Mouse (Mus musculus) liver, embryonic 13.5 days (tissue): ENCODE results near the gene Etaa1. TPM values are rescaled to one million over a fixed set of nuclear protein-coding genes. Genes with fewer than 3 reads are reported as not detected.

Experiments used
- ATAC-seq: fragments of 200-750 bp; cut with Nextera tagmentation; 2 replicates; pipeline ENCODE4 v1.8.0; 2017; ENCODE audit warnings: low read depth, mild to moderate bottlenecking, moderate number of reproducible peaks, moderate library complexity
- DNase-seq: peaks from one replicate; pipeline ENCODE4 v3.0.0; 2022
- H3K27ac ChIP-seq: fragments of 300-500 bp; sonication (generic); 2 replicates; pipeline ENCODE4 v1.5.1; 2015; ENCODE audit warnings: moderate library complexity, mild to moderate bottlenecking, inconsistent platforms
- H3K27me3 ChIP-seq: fragments of 300-500 bp; sonication (generic); 2 replicates; pipeline ENCODE4 v1.6.1; 2015; ENCODE audit warnings: mild to moderate bottlenecking, inconsistent platforms
- H3K36me3 ChIP-seq: fragments of 300-500 bp; sonication (generic); 2 replicates; pipeline ENCODE4 v1.6.1; 2015; ENCODE audit warnings: mild to moderate bottlenecking, inconsistent platforms
- H3K4me1 ChIP-seq: fragments of 300-500 bp; sonication (generic); replicated peaks from 2 replicates; pipeline ENCODE4 v1.6.1; 2015; ENCODE audit warnings: inconsistent platforms
- H3K4me2 ChIP-seq: fragments of 300-500 bp; sonication (generic); 2 replicates; pipeline ENCODE4 v1.6.1; 2015; ENCODE audit warnings: inconsistent platforms, mild to moderate bottlenecking, moderate library complexity
- H3K4me3 ChIP-seq: fragments of 300-500 bp; sonication (generic); replicated peaks from 2 replicates; pipeline ENCODE4 v1.5.1; 2015; ENCODE audit warnings: mild to moderate bottlenecking, inconsistent platforms
- H3K9ac ChIP-seq: fragments of 300-500 bp; sonication (generic); 2 replicates; pipeline ENCODE4 v1.6.1; 2015; ENCODE audit warnings: mild to moderate bottlenecking, inconsistent platforms
- H3K9me3 ChIP-seq: fragments of 300-500 bp; sonication (generic); replicated peaks from 2 replicates; pipeline ENCODE4 v1.6.1; 2016; ENCODE audit warnings: inconsistent platforms
- WGBS: fragments of 180-500 bp; shearing (Covaris S2); methylation state at CpG from one replicate; pipeline ENCODE4 v1.1.7; 2015; ENCODE audit not compliant: insufficient replicate concordance; 5-methylcytosine and 5-hydroxymethylcytosine counted together
- polyA plus RNA-seq: library from polyadenylated mRNA; unstranded; fragments of >200 nt; fragmentation: Nextera tagmentation; extraction: Ambion mirVana; gene quantifications from 2 replicates; pipeline ENCODE4 v1.2.1, GENCODE M21; 2015

Etaa1 gene
- 6.2 and 8.1 TPM in 2 replicates for polyA plus RNA-seq

GRCm38 (mm10) chr11:17953231-17954134, at the start of gene Etaa1:
Etaa1 (minus strand) TSS chr11:17953875.
- H3K4me1 ChIP-seq = peaks cover 14% of the 10 kb centered on the region
- peak within 1 kb of the TSS; percentile 79 for H3K4me2 ChIP-seq
- H3K27me3 ChIP-seq = no peaks in the 10 kb centered on the region
- H3K9me3 ChIP-seq = no peaks in the 10 kb centered on the region
- peaks cover 23% of the 10 kb centered on the region for H3K36me3 ChIP-seq
- DNase-seq = peak; percentile 90
- H3K4me3 ChIP-seq = peak within 1 kb of the TSS; percentile 96
- ATAC-seq = peak; percentile 99
- peak within 1 kb of the TSS; percentile 94 for H3K27ac ChIP-seq
- under 1% methylated on average over 69 of the region's 69 CpGs for WGBS
- peak within 1 kb of the TSS; percentile 93 for H3K9ac ChIP-seq

GRCm38 (mm10) chr11:17994151-17994550, 40.5 kb upstream of the Etaa1 start:
- ATAC-seq (no peak), DNase-seq (no peak)
- H3K4me1 ChIP-seq = no peaks in the 10 kb centered on the region
- H3K9ac ChIP-seq = no peak overlapping the region
- H3K4me3 ChIP-seq = no peak overlapping the region
- WGBS = 65% methylated on average over 3 of the region's 3 CpGs
- H3K27me3 ChIP-seq = no peaks in the 10 kb centered on the region
- no peak overlapping the region for H3K4me2 ChIP-seq
- H3K36me3 ChIP-seq = no peaks in the 10 kb centered on the region
- H3K27ac ChIP-seq = no peak overlapping the region
- no peaks in the 10 kb centered on the region for H3K9me3 ChIP-seq

- DNase-seq = no peak
- ATAC-seq = no peak
- H3K9ac ChIP-seq = no peak overlapping the region
- H3K9me3 ChIP-seq = no peaks in the 10 kb centered on the region
- no peak overlapping the region for H3K27ac ChIP-seq
- no peaks in the 10 kb centered on the region for H3K27me3 ChIP-seq
- H3K4me2 ChIP-seq = no peak overlapping the region
- no peaks in the 10 kb centered on the region for H3K4me1 ChIP-seq
- H3K4me3 ChIP-seq = no peak overlapping the region
- WGBS = 69% methylated on average over 9 of the region's 9 CpGs
- H3K36me3 ChIP-seq = no peaks in the 10 kb centered on the region
These were observed 38.6 kb upstream of the Etaa1 start for GRCm38 (mm10) chr11:17992311-17992710.

- Histone ChIP-seq H3K9ac (no peak overlapping the region), H3K4me2 (no peak overlapping the region), H3K36me3 (no peaks in the 10 kb centered on the region), H3K27me3 (no peaks in the 10 kb centered on the region), H3K9me3 (no peaks in the 10 kb centered on the region), H3K4me3 (no peak overlapping the region), H3K27ac (no peak overlapping the region), H3K4me1 (no peaks in the 10 kb centered on the region)
- 45% methylated on average over 2 of the region's 2 CpGs for WGBS
- ATAC-seq = no peak
- DNase-seq = no peak
These were observed 29.7 kb upstream of the Etaa1 start for GRCm38 (mm10) chr11:17983331-17983730.

- Histone ChIP-seq H3K27me3 (no peaks in the 10 kb centered on the region), H3K27ac (no peak overlapping the region), H3K36me3 (no peaks in the 10 kb centered on the region), H3K9me3 (no peaks in the 10 kb centered on the region), H3K9ac (no peak overlapping the region), H3K4me2 (no peak overlapping the region), H3K4me3 (no peak overlapping the region), H3K4me1 (no peaks in the 10 kb centered on the region)
- ATAC-seq = no peak
- 47% methylated on average over 4 of the region's 4 CpGs for WGBS
- DNase-seq = no peak
These were observed 27.6 kb upstream of the Etaa1 start for GRCm38 (mm10) chr11:17981246-17981645.

- Histone ChIP-seq H3K27me3 (no peaks in the 10 kb centered on the region), H3K4me3 (no peak overlapping the region), H3K9me3 (no peaks in the 10 kb centered on the region), H3K9ac (no peak overlapping the region), H3K4me1 (no peaks in the 10 kb centered on the region), H3K36me3 (no peaks in the 10 kb centered on the region), H3K27ac (no peak overlapping the region), H3K4me2 (no peak overlapping the region)
- DNase-seq (no peak), ATAC-seq (no peak)
- WGBS = 50% methylated on average over 3 of the region's 3 CpGs
These were observed 21.9 kb upstream of the Etaa1 start for GRCm38 (mm10) chr11:17975581-17975980.

GRCm38 (mm10) chr11:17952791-17953190, 884 bp downstream of the Etaa1 start:
- ATAC-seq = no peak
- no peaks in the 10 kb centered on the region for H3K27me3 ChIP-seq
- WGBS = 0% methylated on average over 3 of the region's 3 CpGs
- H3K4me3 ChIP-seq = peak overlapping the region; percentile 96
- peak overlapping the region; percentile 94 for H3K27ac ChIP-seq
- H3K36me3 ChIP-seq = peaks cover 24% of the 10 kb centered on the region
- DNase-seq = no peak
- H3K9ac ChIP-seq = peak overlapping the region; percentile 93
- H3K4me1 ChIP-seq = peaks cover 14% of the 10 kb centered on the region
- H3K4me2 ChIP-seq = peak overlapping the region; percentile 79
- H3K9me3 ChIP-seq = no peaks in the 10 kb centered on the region

- DNase-seq (no peak), ATAC-seq (no peak)
- Histone ChIP-seq H3K36me3 (peaks cover 37% of the 10 kb centered on the region), H3K27me3 (no peaks in the 10 kb centered on the region), H3K4me3 (no peak overlapping the region), H3K4me2 (no peak overlapping the region), H3K4me1 (peaks cover 14% of the 10 kb centered on the region), H3K27ac (no peak overlapping the region), H3K9ac (no peak overlapping the region), H3K9me3 (no peaks in the 10 kb centered on the region)
- 87% methylated on average over 3 of the region's 3 CpGs for WGBS
These were observed 2.3 kb downstream of the Etaa1 start for GRCm38 (mm10) chr11:17951336-17951735.

GRCm38 (mm10) chr11:17939168-17939567, 14.5 kb downstream of the Etaa1 start:
- H3K9me3 ChIP-seq = no peaks in the 10 kb centered on the region
- H3K4me1 ChIP-seq = no peaks in the 10 kb centered on the region
- peaks cover 17% of the 10 kb centered on the region for H3K36me3 ChIP-seq
- H3K27me3 ChIP-seq = no peaks in the 10 kb centered on the region
- no peak overlapping the region for H3K4me2 ChIP-seq
- H3K4me3 ChIP-seq = no peak overlapping the region
- no peak overlapping the region for H3K27ac ChIP-seq
- DNase-seq (no peak), ATAC-seq (no peak)
- 82% methylated on average over 1 of the region's 1 CpGs for WGBS
- no peak overlapping the region for H3K9ac ChIP-seq

GRCm38 (mm10) chr11:17937931-17938330, 15.7 kb downstream of the Etaa1 start:
- H3K4me1 ChIP-seq = no peaks in the 10 kb centered on the region
- no peak overlapping the region for H3K4me2 ChIP-seq
- ATAC-seq = no peak
- no peak overlapping the region for H3K9ac ChIP-seq
- H3K27ac ChIP-seq = no peak overlapping the region
- H3K27me3 ChIP-seq = no peaks in the 10 kb centered on the region
- no peaks in the 10 kb centered on the region for H3K9me3 ChIP-seq
- no peak overlapping the region for H3K4me3 ChIP-seq
- H3K36me3 ChIP-seq = peaks cover 16% of the 10 kb centered on the region
- DNase-seq = no peak

- Histone ChIP-seq H3K4me1 (no peaks in the 10 kb centered on the region; the same call in 1 of the 2 replicates), H3K9me3 (no peaks in the 10 kb centered on the region), H3K27ac (no peak overlapping the region), H3K4me2 (no peak overlapping the region), H3K36me3 (no peaks in the 10 kb centered on the region), H3K27me3 (no peaks in the 10 kb centered on the region), H3K4me3 (no peak overlapping the region), H3K9ac (no peak overlapping the region)
- ATAC-seq (no peak), DNase-seq (no peak)
- 69% methylated on average over 4 of the region's 4 CpGs for WGBS
These were observed 35.8 kb downstream of the Etaa1 start for GRCm38 (mm10) chr11:17917905-17918304.

GRCm38 (mm10) chr11:17917101-17917500, 36.6 kb downstream of the Etaa1 start:
- WGBS = 56% methylated on average over 5 of the region's 5 CpGs
- no peak for DNase-seq
- H3K9ac ChIP-seq = no peak overlapping the region
- no peak for ATAC-seq
- no peak overlapping the region for H3K4me3 ChIP-seq
- no peaks in the 10 kb centered on the region; the same call in 1 of the 2 replicates for H3K4me1 ChIP-seq
- no peaks in the 10 kb centered on the region for H3K36me3 ChIP-seq
- H3K27me3 ChIP-seq = no peaks in the 10 kb centered on the region
- no peak overlapping the region for H3K4me2 ChIP-seq
- no peak overlapping the region for H3K27ac ChIP-seq
- H3K9me3 ChIP-seq = no peaks in the 10 kb centered on the region
